Mouse (Mus musculus): ENCODE measurements at regions not wholly inside any gene's neighbourhood (a gene's known extent, or its start where the extent isn't known, plus 50 kb on each side); places are given as distances from the start of the nearest gene placed in this dataset.
"Not testable (repeated sequence)": the region's sequence is repeated elsewhere in the genome, so short reads cannot be mapped to it uniquely, and the experiment has no call there.

GRCm38 (mm10) chr15:42177766-42178165 is 2043.6 kb downstream of the 9330182O14Rik start:
- not testable (repeated sequence) for TF ChIP-seq CTCF (IDR thresholded peaks at IDR 0.05; ENCODE audit: control insufficient read depth, insufficient read depth, insufficient replicate concordance, low read depth, low read length); POLR2A (IDR thresholded peaks at IDR 0.05; ENCODE audit: control insufficient read depth, low read depth, low read length)
